Mouse (Mus musculus) spleen, adult 2 months (tissue): ENCODE results near the gene Gm20388.
A peak's percentile ranks its signal among the peaks of the same experiment; 100 is the strongest.

ENCODE experiments used
- CTCF ChIP-seq: fragments of 200-500 bp; IDR thresholded peaks from 2 replicates; pipeline ENCODE4 v1.5.1; 2011; ENCODE audit warnings: mild to moderate bottlenecking, inconsistent platforms; ENCODE audit not compliant: insufficient read depth, insufficient read length, insufficient replicate concordance; ENCODE audit errors: extremely low read depth
- POLR2A ChIP-seq: fragments of 200-500 bp; IDR thresholded peaks from 2 replicates; pipeline ENCODE4 v1.6.1; 2011; ENCODE audit warnings: low read depth, low read length, inconsistent platforms

GRCm38 (mm10) chr8:123004033-123004922, 3093.6 kb downstream of the Gm20388 start:
- peak; percentile 36; the same call in 1 of the 2 replicates for TF ChIP-seq CTCF
- no peak for TF ChIP-seq POLR2A
